ENCODE assay signal across 9 mouse cellular contexts in the genomic region with DNA sequence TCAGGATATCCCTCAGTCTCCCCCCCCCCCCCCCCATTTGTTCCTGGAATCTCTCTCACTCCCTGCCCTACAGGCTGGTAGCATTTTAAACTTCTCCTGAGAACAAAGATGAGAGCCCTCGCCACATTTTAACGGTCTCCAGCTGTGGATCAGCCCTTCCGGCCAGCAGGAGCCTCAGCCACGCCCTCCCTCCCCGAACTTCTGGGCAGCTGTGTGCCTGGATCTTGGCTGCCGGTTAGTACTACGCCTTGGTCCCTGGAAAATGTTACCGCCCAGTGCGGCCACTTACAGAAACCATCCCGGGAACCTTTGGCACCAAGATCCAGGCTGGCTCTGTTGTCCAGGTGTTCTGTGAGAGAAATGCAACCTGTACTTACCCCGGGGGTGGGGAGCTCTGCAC. TPM values are rescaled to one million over a fixed set of nuclear protein-coding genes. Genes with fewer than 3 reads are reported as not detected.
DNase-seq lines count a peak whose midpoint lies in the region; ATAC-seq lines count a peak whose summit lies in the region.
"Had no signal": no experiment of that assay in that cellular context is flagged by ENCODE, and none has a peak within 500 bp of the region (broad histone marks: within the 10 kb centered on the region; RNA-seq: fewer than 3 reads in every experiment).

No protein-coding gene starts in this region.

- 2% methylated on average over 11 of the region's 11 CpGs for WGBS in kidney, embryonic 15.5 days
- WGBS in hindbrain, embryonic 11.5 days: 2% methylated on average over 11 of the region's 11 CpGs
- WGBS in liver, embryonic 16.5 days (ENCODE audit: insufficient replicate concordance): 5% methylated on average over 11 of the region's 11 CpGs
- under 1% methylated on average over 11 of the region's 11 CpGs for WGBS in stomach, embryonic 14.5 days

- no peak overlapping the region for H3K27ac ChIP-seq in kidney, embryonic 15.5 days
- H3K27ac ChIP-seq in hindbrain, embryonic 11.5 days (ENCODE audit: low read depth, low read length): no peak overlapping the region
- no peak overlapping the region for H3K27ac ChIP-seq in liver, embryonic 16.5 days (ENCODE audit: low read length)
- H3K27ac ChIP-seq in stomach, embryonic 14.5 days (ENCODE audit: low read length): no peak overlapping the region

- peak; percentile 35; the same call in 1 of the 2 replicates for ATAC-seq in kidney, embryonic 15.5 days (replicated peaks; ENCODE audit: low FRiP score)
- ATAC-seq in hindbrain, embryonic 11.5 days (ENCODE audit: low FRiP score): no peak
- ATAC-seq in liver, embryonic 16.5 days (ENCODE audit: low read depth): no peak
- ATAC-seq in stomach, embryonic 14.5 days (ENCODE audit: insufficient number of reproducible peaks, insufficient read depth, low FRiP score, low read depth): peak; percentile 53; the same call in 1 of the 2 replicates
- ATAC-seq: Patski had no signal

- no peak for DNase-seq in kidney, adult 8-10 months
- DNase-seq in gastrocnemius, adult 18-20 months (ENCODE audit: low spot score): peak; percentile 60
- peak; percentile 50 for DNase-seq in hindbrain, embryonic 11.5 days (ENCODE audit: low spot score)
- DNase-seq in cerebellum, postnatal 14 days: no peak
- no peak for DNase-seq in layer of hippocampus, postnatal 14 days (ENCODE audit: low spot score in 2 of 2)

- H3K9me3 ChIP-seq in kidney, embryonic 15.5 days (replicated peaks): no peaks in the 10 kb centered on the region
- no peaks in the 10 kb centered on the region for H3K9me3 ChIP-seq in hindbrain, embryonic 11.5 days (ENCODE audit: control insufficient read depth, low read length)
- H3K9me3 ChIP-seq in liver, embryonic 16.5 days (replicated peaks; ENCODE audit: control insufficient read depth, low read length): no peaks in the 10 kb centered on the region
- no peaks in the 10 kb centered on the region for H3K9me3 ChIP-seq in stomach, embryonic 14.5 days (ENCODE audit: control insufficient read depth, low read depth, low read length)

- H3K27me3 ChIP-seq in kidney, embryonic 15.5 days: no peaks in the 10 kb centered on the region; the same call in 1 of the 2 replicates
- no peaks in the 10 kb centered on the region for H3K27me3 ChIP-seq in hindbrain, embryonic 11.5 days (ENCODE audit: control insufficient read depth, insufficient read depth, low read length)
- no peaks in the 10 kb centered on the region for H3K27me3 ChIP-seq in liver, embryonic 16.5 days (ENCODE audit: control insufficient read depth, insufficient read depth, low read depth, low read length)
- H3K27me3 ChIP-seq in stomach, embryonic 14.5 days (ENCODE audit: control insufficient read depth, insufficient read depth, low read length): no peaks in the 10 kb centered on the region
- H3K27me3 ChIP-seq: Patski had no signal

- no peak overlapping the region for H3K9ac ChIP-seq in kidney, embryonic 15.5 days
- H3K9ac ChIP-seq in hindbrain, embryonic 11.5 days (ENCODE audit: low read depth, low read length): no peak overlapping the region
- no peak overlapping the region for H3K9ac ChIP-seq in liver, embryonic 16.5 days (ENCODE audit: low read depth, low read length)
- H3K9ac ChIP-seq in stomach, embryonic 14.5 days (replicated peaks; ENCODE audit: low read depth, low read length): no peak overlapping the region

- H3K4me3 ChIP-seq in kidney, embryonic 15.5 days (replicated peaks): peak overlapping the region; percentile 9; the same call in 1 of the 2 replicates
- H3K4me3 ChIP-seq in hindbrain, embryonic 11.5 days (ENCODE audit: low read depth, low read length): no peak overlapping the region
- no peak overlapping the region for H3K4me3 ChIP-seq in liver, embryonic 16.5 days (ENCODE audit: low read depth, low read length)
- no peak overlapping the region for H3K4me3 ChIP-seq in stomach, embryonic 14.5 days (ENCODE audit: low read depth, low read length)

- H3K4me1 ChIP-seq in kidney, embryonic 15.5 days: peaks cover 12% of the 10 kb centered on the region
- 0 out of 2 replicates have a peak, but pooled peaks cover 2% of the 10 kb centered on the region for H3K4me1 ChIP-seq in hindbrain, embryonic 11.5 days (replicated peaks; ENCODE audit: control insufficient read depth, insufficient read depth, low read length)
- no peaks in the 10 kb centered on the region; the same call in 1 of the 2 replicates for H3K4me1 ChIP-seq in liver, embryonic 16.5 days (ENCODE audit: control insufficient read depth, low read depth, low read length)
- 0 out of 2 replicates have a peak, but pooled peaks cover 4% of the 10 kb centered on the region for H3K4me1 ChIP-seq in stomach, embryonic 14.5 days (ENCODE audit: control insufficient read depth, insufficient read depth, low read length)

- no peaks in the 10 kb centered on the region for H3K36me3 ChIP-seq in kidney, embryonic 15.5 days
- no peaks in the 10 kb centered on the region for H3K36me3 ChIP-seq in hindbrain, embryonic 11.5 days (ENCODE audit: control insufficient read depth, insufficient read depth, low read length)
- H3K36me3 ChIP-seq in liver, embryonic 16.5 days (ENCODE audit: control insufficient read depth, insufficient read depth): no peaks in the 10 kb centered on the region
- H3K36me3 ChIP-seq in stomach, embryonic 14.5 days (ENCODE audit: control insufficient read depth, insufficient read depth, low read length): no peaks in the 10 kb centered on the region

- H3K4me2 ChIP-seq in kidney, embryonic 15.5 days: peak overlapping the region; percentile 51
- no peak overlapping the region for H3K4me2 ChIP-seq in hindbrain, embryonic 11.5 days (replicated peaks; ENCODE audit: low read depth, low read length)
- H3K4me2 ChIP-seq in liver, embryonic 16.5 days (ENCODE audit: low read depth, low read length): peak overlapping the region; percentile 6; the same call in 1 of the 2 replicates
- H3K4me2 ChIP-seq in stomach, embryonic 14.5 days (replicated peaks; ENCODE audit: low read depth, low read length): peak overlapping the region; percentile 36

RNA-seq across cellular contexts. Expression of gene Ptgfrn, which starts 20.4 kb away (rescaled TPM):
- 2.8 and 2.9 TPM in 2 replicates for polyA plus RNA-seq in kidney, embryonic 15.5 days (2015; fragmentation: Nextera tagmentation; extraction: Ambion mirVana)
- total RNA-seq in gastrocnemius, adult 18-20 months (2021): 1 to 10 TPM; 6.7 to 8.5 TPM
- 3.3 and 3.5 TPM in 2 replicates for polyA plus RNA-seq in hindbrain, embryonic 11.5 days (2014; fragmentation: Nextera tagmentation; extraction: Ambion mirVana)
- 0.15 and 0.17 TPM in 2 replicates for polyA plus RNA-seq in liver, embryonic 16.5 days (2015; fragmentation: Nextera tagmentation; extraction: Ambion mirVana)
- polyA plus RNA-seq in stomach, embryonic 14.5 days (2014; fragmentation: Nextera tagmentation; extraction: Ambion mirVana): 9.1 and 10.5 TPM in 2 replicates
- total RNA-seq in layer of hippocampus, postnatal 14 days (2021): 10 to 100 TPM; 18.4 to 21.3 TPM

Comparison
In these comparisons a context has a peak if more than half of its experiments do, and no peak if none do; other contexts are left out.
1. ATAC-seq: peak in kidney, embryonic 15.5 days (single experiment) and stomach, embryonic 14.5 days (single experiment); none in hindbrain, embryonic 11.5 days (single experiment) and liver, embryonic 16.5 days (single experiment).
2. DNase-seq: peak in gastrocnemius, adult 18-20 months (single experiment) and hindbrain, embryonic 11.5 days (single experiment); none in kidney, adult 8-10 months (0 of 2), cerebellum, postnatal 14 days (0 of 2) and layer of hippocampus, postnatal 14 days (0 of 2).